Mouse (Mus musculus) hindbrain, embryonic 10.5 days (tissue): ENCODE measurements around the gene Klhl2. TPM values are rescaled to one million over a fixed set of nuclear protein-coding genes. Genes with fewer than 3 reads are reported as not detected.

Experiments used
- DNase-seq: peaks from one replicate; pipeline ENCODE4 v3.0.0-alpha.2; 2017; ENCODE audit warnings: low spot score
- H3K27ac ChIP-seq: fragments of 300-500 bp; sonication (generic); 2 replicates; pipeline ENCODE4 v1.5.1; 2016; ENCODE audit warnings: mild to moderate bottlenecking, moderate library complexity
- H3K27me3 ChIP-seq: fragments of 300-500 bp; sonication (generic); 2 replicates; pipeline ENCODE4 v1.6.1; 2016; ENCODE audit warnings: mild to moderate bottlenecking; ENCODE audit not compliant: poor library complexity, insufficient read depth, severe bottlenecking
- H3K36me3 ChIP-seq: fragments of 300-500 bp; sonication (generic); 2 replicates; pipeline ENCODE4 v1.6.1; 2016; ENCODE audit warnings: mild to moderate bottlenecking, moderate library complexity
- H3K4me1 ChIP-seq: fragments of 300-500 bp; sonication (generic); replicated peaks from 2 replicates; pipeline ENCODE4 v1.6.1; 2016; ENCODE audit warnings: mild to moderate bottlenecking
- H3K4me3 ChIP-seq: fragments of 300-500 bp; sonication (generic); 2 replicates; pipeline ENCODE4 v1.5.1; 2016; ENCODE audit warnings: mild to moderate bottlenecking, moderate library complexity
- H3K9me3 ChIP-seq: fragments of 300-500 bp; sonication (generic); 2 replicates; pipeline ENCODE4 v1.6.1; 2016; ENCODE audit warnings: mild to moderate bottlenecking, moderate library complexity
- whole genome bisulfite sequencing: fragments of 180-500 bp; shearing (Covaris S2); methylation state at CpG from one replicate; pipeline ENCODE4 v1.1.7; 2016; 5-methylcytosine and 5-hydroxymethylcytosine counted together
- polyA plus RNA-seq: library from polyadenylated mRNA; unstranded; fragments of >200 nt; fragmentation: Nextera tagmentation; extraction: Ambion mirVana; gene quantifications from 2 replicates; pipeline ENCODE4 v1.2.1, GENCODE M21; 2016

Klhl2 gene
- polyA plus RNA-seq: 11.5 and 13.0 TPM in 2 replicates

- Histone ChIP-seq H3K27me3 (no peaks in the 10 kb centered on the region), H3K4me3 (peak within 1 kb of the TSS; percentile 87), H3K27ac (peak within 1 kb of the TSS; percentile 96), H3K4me1 (peaks cover 27% of the 10 kb centered on the region), H3K36me3 (no peaks in the 10 kb centered on the region), H3K9me3 (no peaks in the 10 kb centered on the region)
- WGBS: under 1% methylated on average over 55 of the region's 68 CpGs
- peak; percentile 70 for DNase-seq
These were observed at the start of gene Klhl2 for GRCm38 (mm10) chr8:64849897-64850541. Klhl2 (minus strand) TSS chr8:64850017.

GRCm38 (mm10) chr8:64898710-64899109, 48.9 kb upstream of the Klhl2 start:
- no peaks in the 10 kb centered on the region for H3K4me1 ChIP-seq
- no peaks in the 10 kb centered on the region for H3K9me3 ChIP-seq
- H3K4me3 ChIP-seq: no peak overlapping the region
- DNase-seq: no peak
- H3K27ac ChIP-seq: no peak overlapping the region
- no peaks in the 10 kb centered on the region for H3K36me3 ChIP-seq
- H3K27me3 ChIP-seq: no peaks in the 10 kb centered on the region
- 46% methylated on average over 4 of the region's 4 CpGs for WGBS

GRCm38 (mm10) chr8:64896731-64897130, 46.9 kb upstream of the Klhl2 start:
- H3K27me3 ChIP-seq: no peaks in the 10 kb centered on the region
- H3K4me3 ChIP-seq: no peak overlapping the region
- no peaks in the 10 kb centered on the region for H3K9me3 ChIP-seq
- no peaks in the 10 kb centered on the region for H3K4me1 ChIP-seq
- H3K27ac ChIP-seq: no peak overlapping the region
- DNase-seq: no peak
- 92% methylated on average over 5 of the region's 5 CpGs for WGBS
- H3K36me3 ChIP-seq: no peaks in the 10 kb centered on the region

- H3K4me3 ChIP-seq: no peak overlapping the region
- WGBS: 53% methylated on average over 13 of the region's 13 CpGs
These were observed 30.9 kb upstream of the Klhl2 start for GRCm38 (mm10) chr8:64880619-64881200.

GRCm38 (mm10) chr8:64877630-64878312, 28.0 kb upstream of the Klhl2 start:
- no peak overlapping the region for H3K4me3 ChIP-seq
- H3K36me3 ChIP-seq: no peaks in the 10 kb centered on the region
- no peaks in the 10 kb centered on the region for H3K9me3 ChIP-seq
- no peaks in the 10 kb centered on the region for H3K27me3 ChIP-seq
- no peak overlapping the region for H3K27ac ChIP-seq
- H3K4me1 ChIP-seq: 0 out of 2 replicates have a peak, but pooled peaks cover 3% of the 10 kb centered on the region
- no peak for DNase-seq
- WGBS: 91% methylated on average over 22 of the region's 22 CpGs

More at GRCm38 (mm10) chr8:64880619-64881200, 30.9 kb upstream of the Klhl2 start:
- H3K27me3 ChIP-seq: no peaks in the 10 kb centered on the region
- no peaks in the 10 kb centered on the region for H3K9me3 ChIP-seq
- H3K4me1 ChIP-seq: 0 out of 2 replicates have a peak, but pooled peaks cover 3% of the 10 kb centered on the region
- no peak for DNase-seq
- no peaks in the 10 kb centered on the region for H3K36me3 ChIP-seq
- H3K27ac ChIP-seq: no peak overlapping the region

GRCm38 (mm10) chr8:64871469-64872165, 21.8 kb upstream of the Klhl2 start:
- no peaks in the 10 kb centered on the region for H3K36me3 ChIP-seq
- no peak for DNase-seq
- WGBS: 89% methylated on average over 12 of the region's 12 CpGs
- no peak overlapping the region for H3K27ac ChIP-seq
- H3K27me3 ChIP-seq: no peaks in the 10 kb centered on the region
- H3K4me1 ChIP-seq: no peaks in the 10 kb centered on the region
- H3K9me3 ChIP-seq: 0 out of 2 replicates have a peak, but pooled peaks cover 3% of the 10 kb centered on the region
- no peak overlapping the region for H3K4me3 ChIP-seq

GRCm38 (mm10) chr8:64870218-64870617, 20.4 kb upstream of the Klhl2 start:
- no peak for DNase-seq
- Histone ChIP-seq H3K9me3 (0 out of 2 replicates have a peak, but pooled peaks cover 3% of the 10 kb centered on the region), H3K36me3 (no peaks in the 10 kb centered on the region), H3K4me1 (no peaks in the 10 kb centered on the region), H3K27me3 (no peaks in the 10 kb centered on the region), H3K27ac (no peak overlapping the region), H3K4me3 (no peak overlapping the region)
- WGBS: 64% methylated on average over 2 of the region's 2 CpGs

- H3K4me3 ChIP-seq: peak overlapping the region; percentile 87
- no peaks in the 10 kb centered on the region for H3K27me3 ChIP-seq
- H3K4me1 ChIP-seq: peaks cover 27% of the 10 kb centered on the region
- no peaks in the 10 kb centered on the region for H3K9me3 ChIP-seq
- no peaks in the 10 kb centered on the region for H3K36me3 ChIP-seq
- peak overlapping the region; percentile 96 for H3K27ac ChIP-seq
- peak; percentile 55 for DNase-seq
- WGBS: under 1% methylated on average over 84 of the region's 100 CpGs
These were observed 523 bp downstream of the Klhl2 start for GRCm38 (mm10) chr8:64849091-64849896.

GRCm38 (mm10) chr8:64848245-64848785, 1.5 kb downstream of the Klhl2 start:
- peaks cover 27% of the 10 kb centered on the region for H3K4me1 ChIP-seq
- peak overlapping the region; percentile 40; the same call in 1 of the 2 replicates for H3K27ac ChIP-seq
- no peaks in the 10 kb centered on the region for H3K36me3 ChIP-seq
- H3K9me3 ChIP-seq: no peaks in the 10 kb centered on the region
- no peaks in the 10 kb centered on the region for H3K27me3 ChIP-seq
- peak overlapping the region; percentile 87 for H3K4me3 ChIP-seq
- 10% methylated on average over 8 of the region's 8 CpGs for WGBS
- DNase-seq: no peak

- Histone ChIP-seq H3K9me3 (no peaks in the 10 kb centered on the region), H3K4me1 (peaks cover 27% of the 10 kb centered on the region), H3K27ac (no peak overlapping the region), H3K4me3 (peak overlapping the region; percentile 87), H3K27me3 (no peaks in the 10 kb centered on the region), H3K36me3 (no peaks in the 10 kb centered on the region)
- 6% methylated on average over 2 of the region's 2 CpGs for WGBS
- DNase-seq: no peak
These were observed 2.2 kb downstream of the Klhl2 start for GRCm38 (mm10) chr8:64847650-64848049.

GRCm38 (mm10) chr8:64847241-64847640, 2.6 kb downstream of the Klhl2 start:
- Histone ChIP-seq H3K4me3 (no peak overlapping the region), H3K27ac (no peak overlapping the region), H3K36me3 (no peaks in the 10 kb centered on the region), H3K27me3 (no peaks in the 10 kb centered on the region), H3K4me1 (peaks cover 27% of the 10 kb centered on the region), H3K9me3 (no peaks in the 10 kb centered on the region)
- 58% methylated on average over 2 of the region's 2 CpGs for WGBS
- no peak for DNase-seq

GRCm38 (mm10) chr8:64845314-64845713, 4.5 kb downstream of the Klhl2 start:
- no peak overlapping the region for H3K27ac ChIP-seq

More at GRCm38 (mm10) chr8:64845314-64845713, 4.5 kb downstream of the Klhl2 start:
- no peak overlapping the region for H3K4me3 ChIP-seq
- no peaks in the 10 kb centered on the region for H3K36me3 ChIP-seq
- DNase-seq: no peak
- H3K9me3 ChIP-seq: no peaks in the 10 kb centered on the region
- peaks cover 24% of the 10 kb centered on the region for H3K4me1 ChIP-seq
- WGBS: 91% methylated on average over 7 of the region's 7 CpGs
- no peaks in the 10 kb centered on the region for H3K27me3 ChIP-seq
